Mouse (Mus musculus) megakaryocyte-erythroid progenitor cell, adult 5 weeks (primary cell): ENCODE measurements around the gene Klhl15. TPM values are rescaled to one million over a fixed set of nuclear protein-coding genes. Genes with fewer than 3 reads are reported as not detected.

Experiments used
- polyA plus RNA-seq: library from polyadenylated mRNA; stranded (reverse); fragments of >175 nt; gene quantifications from 2 replicates; pipeline ENCODE4 v1.2.3, GENCODE M21; 2012

Gene Klhl15
- polyA plus RNA-seq, result 35.2 and 39.1 TPM in 2 replicates

GRCm38 (mm10) chrX:94234532-94235189 lies at the start of gene Klhl15:
Klhl15 (plus strand) TSS chrX:94234599.

DNA sequence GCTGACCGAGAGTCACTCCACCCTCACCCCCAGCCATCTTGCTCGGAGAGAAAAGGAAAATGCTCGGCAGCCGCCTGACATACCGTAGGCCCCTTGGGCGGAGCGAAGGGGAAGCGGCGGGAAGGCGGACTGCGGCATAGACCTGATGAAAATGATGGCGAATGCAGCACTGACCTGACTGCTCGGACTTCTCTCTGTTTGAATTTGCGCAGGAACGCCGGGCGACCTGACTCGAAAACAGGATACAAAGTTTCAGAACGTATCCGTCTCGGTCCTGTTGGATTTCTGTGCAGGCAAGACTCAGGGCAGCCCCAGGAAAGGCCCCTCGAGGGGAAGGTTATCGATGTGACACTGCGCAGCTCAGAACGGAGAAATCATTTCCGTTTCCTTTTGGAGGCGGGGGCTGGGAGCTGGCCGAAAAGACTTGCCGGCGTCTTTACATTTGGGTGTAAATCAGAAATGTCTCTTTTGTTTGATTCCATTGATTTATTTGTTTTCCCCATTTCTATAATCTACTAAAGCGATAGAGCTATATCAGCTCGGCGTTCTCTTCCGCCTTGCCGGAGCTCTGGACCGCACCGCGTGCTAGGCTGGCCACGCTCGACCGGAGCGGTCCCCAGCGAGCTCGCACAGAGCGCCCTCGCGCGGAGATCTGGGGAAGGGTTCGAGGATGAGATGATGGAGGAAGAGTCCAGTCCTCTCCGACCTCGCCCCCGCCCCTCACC lies 21.6 kb upstream of the Klhl15 start, which contains the start of gene Eif2s3x:
Gene Eif2s3x (minus strand): TSS at position 266 of the 725 bp plus-strand sequence.

Other genes starting within 250 kb of the Klhl15 start
- 2.2 and 4.7 TPM in 2 replicates for gene Zfx, start 110.9 kb upstream of the Klhl15 start, polyA plus RNA-seq
- 21.4 and 24.7 TPM in 2 replicates for gene Eif2s3x, start 21.7 kb upstream of the Klhl15 start, polyA plus RNA-seq
- not detected in 2 replicates for gene Fam90a1b, start 132.2 kb downstream of the Klhl15 start, polyA plus RNA-seq
- 1.2 and 1.6 TPM in 2 replicates for gene Apoo, start 132.5 kb downstream of the Klhl15 start, polyA plus RNA-seq